Mouse (Mus musculus) B cell, adult (primary cell): Measurements from ENCODE around the gene Usp37. TPM values are rescaled to one million over a fixed set of nuclear protein-coding genes. Genes with fewer than 3 reads are reported as not detected.

ENCODE experiments used
- total RNA-seq: library from RNA; stranded (reverse); gene quantifications from 4 replicates; pipeline ENCODE4 v1.2.4, GENCODE M21; 2023; ENCODE audit not compliant: inconsistent age

The Usp37 gene
- total RNA-seq = 29.9 to 43.8 TPM (median 37.0 TPM) in 4 replicates

DNA sequence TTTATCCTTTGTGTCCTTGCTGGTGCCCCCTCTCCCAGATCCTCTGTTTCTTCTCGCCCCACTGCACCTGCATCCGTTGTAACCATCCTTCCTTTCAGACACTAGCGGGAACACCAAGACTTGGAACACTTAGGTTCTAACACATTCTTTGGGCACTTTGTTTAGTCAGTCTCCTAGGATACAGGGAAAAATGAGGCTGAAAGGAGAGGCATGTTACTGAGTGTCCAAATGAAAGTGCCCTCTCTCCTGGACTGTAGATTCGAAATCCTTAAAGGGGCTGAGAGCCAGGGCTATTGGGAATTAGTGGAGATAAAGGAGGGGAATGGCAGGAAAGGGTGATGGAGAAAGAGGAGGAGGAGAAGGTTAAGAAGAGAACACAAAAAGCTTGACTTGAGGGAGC lies at the start of gene Usp37:
Usp37 (minus strand) TSS at position 101 of the 400 bp plus-strand sequence.

DNA sequence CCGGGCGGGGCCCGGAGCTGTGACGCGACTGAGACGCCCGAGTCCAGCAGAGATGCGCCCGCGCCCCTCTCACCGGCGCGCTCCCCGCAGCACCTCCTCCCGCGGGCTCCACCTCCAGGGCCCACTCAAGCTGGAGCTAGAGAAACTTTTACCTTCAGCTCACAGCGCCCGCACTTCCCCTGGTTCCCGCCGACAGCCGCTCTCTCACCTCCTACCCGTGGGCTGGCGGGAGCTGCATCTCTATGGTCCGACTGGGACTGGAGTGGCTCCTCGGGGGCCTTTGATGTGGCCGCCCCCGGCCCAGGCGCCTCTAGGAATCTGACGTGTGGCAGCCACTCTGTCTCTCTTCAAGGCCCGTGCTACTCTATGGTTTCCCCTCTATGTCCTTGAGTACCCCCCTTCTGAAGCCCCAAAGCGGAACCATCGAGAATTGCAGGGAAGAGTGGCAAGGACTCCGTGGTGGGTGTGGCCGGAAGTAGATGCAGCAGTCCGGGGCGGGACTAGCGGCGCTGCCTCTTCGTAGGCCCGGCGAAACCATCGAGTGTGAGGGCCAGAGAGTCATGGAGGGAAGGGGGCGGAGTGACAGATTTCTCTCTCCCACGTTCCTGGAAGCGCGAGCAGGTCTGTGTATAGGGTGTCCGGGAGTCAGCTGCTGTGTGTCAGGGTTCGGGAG lies 43.8 kb upstream of the Usp37 start, which contains the start of the genes Zfp142 and Bcs1l:
Zfp142 (minus strand) TSS at position 474 of the 673 bp plus-strand sequence.
Bcs1l (plus strand) TSS at position 517 of the 673 bp plus-strand sequence.

DNA sequence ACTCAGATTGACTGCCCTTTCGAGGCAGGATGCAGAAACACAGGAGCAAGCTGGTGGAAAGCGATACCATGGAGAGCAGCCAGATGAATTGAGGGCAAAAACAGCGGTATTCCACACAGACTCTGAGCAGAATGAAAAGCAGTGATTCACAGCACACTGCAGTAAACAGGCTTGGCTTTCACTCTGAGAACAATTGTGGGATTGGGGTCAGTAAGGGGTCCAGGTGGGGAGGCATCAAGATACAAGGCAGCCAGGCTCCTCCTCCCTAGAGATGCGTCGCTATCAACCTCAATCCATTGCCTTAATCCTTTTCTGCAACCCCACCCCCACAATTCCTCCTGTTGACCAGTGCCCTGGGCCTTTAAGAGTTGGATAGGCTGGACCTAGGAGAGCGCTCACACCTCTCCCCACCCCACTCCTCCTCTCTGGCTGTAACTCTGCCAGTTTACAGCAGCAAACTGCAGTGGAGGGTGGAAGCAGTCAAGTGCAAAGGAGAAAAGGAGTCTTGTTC lies 1.6 kb downstream of the Usp37 start, which contains the start of gene Plcd4:
Plcd4 (plus strand) TSS at position 438 of the 511 bp plus-strand sequence.

DNA sequence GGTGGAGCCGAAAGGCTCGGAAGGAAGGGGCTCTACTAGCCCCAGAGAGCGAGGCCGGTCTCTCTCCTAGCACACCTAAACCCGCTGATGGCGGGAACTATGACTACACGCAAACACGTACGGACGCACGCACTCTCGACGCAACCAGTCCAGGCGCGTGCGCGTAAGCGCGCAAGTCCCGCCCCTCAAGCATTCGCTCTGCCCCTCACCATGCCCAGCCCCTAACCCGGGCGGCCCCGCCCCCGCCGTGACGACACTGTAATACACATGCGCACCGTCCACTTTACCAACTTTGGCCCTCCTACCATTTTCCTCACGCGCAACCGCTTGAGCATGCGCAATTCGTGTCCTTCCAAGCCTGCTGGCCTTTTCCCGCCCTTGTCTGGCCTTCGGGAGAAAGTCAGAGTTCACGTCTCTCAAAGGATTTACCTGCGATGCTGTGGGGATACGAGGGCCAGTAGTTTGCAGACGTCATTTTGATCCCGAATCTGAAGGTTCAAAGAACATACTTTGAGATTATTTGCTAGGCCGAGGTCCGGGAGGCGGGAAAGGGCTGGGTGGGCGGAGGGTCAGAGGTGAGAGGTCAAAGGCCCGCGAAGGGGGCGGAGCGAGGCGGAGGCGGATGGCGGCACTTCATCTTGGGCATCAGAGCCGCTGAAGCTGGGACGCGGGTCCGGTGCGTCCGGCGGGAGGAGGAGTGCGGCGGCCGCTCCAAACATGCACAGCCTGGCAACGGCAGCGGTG lies 38.2 kb downstream of the Usp37 start, which contains the start of gene Cnot9:
Cnot9 (plus strand) TSS at position 338 of the 744 bp plus-strand sequence.

DNA sequence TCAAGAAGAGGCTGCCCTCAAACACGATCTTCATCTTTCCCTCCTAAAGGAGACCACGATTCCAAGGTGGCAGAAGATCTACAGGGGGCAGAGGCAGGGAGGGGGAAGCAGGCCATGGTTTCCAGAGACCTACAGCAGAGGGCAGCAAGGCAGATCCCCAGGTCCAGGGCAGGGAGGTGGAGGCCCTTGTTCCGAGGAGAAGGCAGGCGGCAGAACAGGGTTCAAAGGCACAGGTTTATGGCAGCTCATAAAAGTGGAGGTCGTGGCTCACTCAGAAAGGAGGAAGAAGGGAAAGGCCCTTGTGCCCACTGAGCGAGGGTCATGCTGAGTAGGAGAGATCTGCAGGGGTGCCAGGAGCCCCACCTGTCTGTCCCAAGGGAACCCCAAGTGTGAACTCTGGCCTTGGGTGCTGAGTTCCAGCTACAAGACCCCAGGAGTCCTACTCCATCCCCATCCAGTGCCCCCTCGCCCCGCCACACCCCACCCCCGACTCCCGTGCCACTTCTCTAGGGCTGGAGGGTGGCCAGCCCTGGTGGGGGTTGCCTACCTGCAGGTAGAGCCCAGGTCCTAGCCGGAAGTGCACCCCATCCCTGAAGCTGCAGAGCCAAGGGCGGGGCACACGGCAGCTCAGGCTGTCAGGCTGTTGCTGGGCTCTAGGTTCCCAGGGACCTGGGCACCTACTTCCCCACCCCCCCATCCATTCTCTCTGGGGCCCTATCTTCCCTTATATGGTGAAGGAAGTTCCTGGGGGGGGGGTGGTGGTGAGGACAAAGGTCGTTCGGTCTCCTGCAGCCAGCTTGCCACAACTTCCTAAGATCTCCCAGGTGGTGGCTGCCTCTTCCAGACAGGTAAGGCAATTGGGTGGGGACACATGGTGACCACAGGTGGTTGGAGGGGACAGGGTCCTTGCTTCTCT lies 135.2 kb downstream of the Usp37 start, which contains the start of gene Vil1:
Vil1 (plus strand) TSS at position 788 of the 916 bp plus-strand sequence.

DNA sequence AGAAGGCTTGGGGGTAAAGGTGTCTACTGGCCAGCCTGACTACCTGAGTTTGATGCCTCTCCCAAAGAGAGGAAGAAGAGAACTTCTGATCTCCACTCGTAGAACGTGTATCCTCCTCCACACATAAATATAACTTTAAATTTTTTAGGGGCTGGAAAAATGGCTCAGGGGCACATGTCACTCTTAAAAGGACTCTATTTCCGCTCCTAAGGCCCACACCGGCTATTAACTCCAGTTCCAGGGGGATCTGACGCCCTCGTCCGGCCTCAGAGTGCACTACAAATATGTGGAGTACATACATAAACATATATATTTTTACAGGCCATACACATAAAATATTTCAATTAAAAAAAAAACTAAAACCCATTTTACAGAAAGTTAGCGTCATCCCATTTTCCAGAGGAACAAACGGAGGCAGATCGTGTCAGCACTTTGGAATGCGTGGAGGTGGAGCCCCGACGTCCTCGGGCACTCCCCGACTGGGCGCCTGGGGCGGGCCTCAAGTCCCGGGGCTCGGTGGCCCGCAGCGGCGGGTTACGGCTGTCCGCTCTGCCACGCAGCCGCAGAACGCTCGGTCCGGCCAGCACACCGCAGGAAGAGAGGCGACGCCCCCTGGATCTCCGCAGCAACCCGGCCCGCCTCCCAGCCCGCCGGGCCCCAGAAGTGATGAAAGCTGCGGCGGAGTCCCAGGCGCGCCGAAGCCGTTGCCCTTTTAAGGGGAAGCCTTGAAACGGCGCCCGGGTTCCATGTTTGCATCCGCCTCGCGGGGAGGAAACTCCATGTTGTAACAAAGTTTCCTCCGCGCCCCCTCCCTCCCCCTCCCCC lies 152.9 kb downstream of the Usp37 start, which contains the start of gene Ctdsp1:
Ctdsp1 (plus strand) TSS at position 586 of the 825 bp plus-strand sequence.

Other genes starting within 250 kb of the Usp37 start
- gene Tmbim1, start 238.7 kb downstream of the Usp37 start, total RNA-seq = 3.2 to 4.3 TPM (median 3.7 TPM) in 4 replicates
- gene Catip, start 182.2 kb downstream of the Usp37 start, total RNA-seq = not detected in 4 replicates
- gene Slc11a1, start 169.1 kb downstream of the Usp37 start, total RNA-seq = 4.9 to 8.1 TPM (median 5.6 TPM) in 4 replicates
- gene Ctdsp1, start 152.8 kb downstream of the Usp37 start, total RNA-seq = 105 to 110 TPM (median 108 TPM) in 4 replicates
- 0.32 to 0.54 TPM in 2 of 4 replicates, not detected in the others for gene Vil1, start 134.9 kb downstream of the Usp37 start, total RNA-seq
- gene Cnot9, start 38.2 kb downstream of the Usp37 start, total RNA-seq = 27.1 to 30.2 TPM (median 28.5 TPM) in 4 replicates
- 0.64 to 0.81 TPM in 2 of 4 replicates, not detected in the others for gene Plcd4, start 1.4 kb downstream of the Usp37 start, total RNA-seq
- 43.3 to 47.0 TPM (median 45.1 TPM) in 4 replicates for gene Zfp142, start 44.0 kb upstream of the Usp37 start, total RNA-seq
- 8.0 to 9.6 TPM (median 8.6 TPM) in 4 replicates for gene Bcs1l, start 44.0 kb upstream of the Usp37 start, total RNA-seq
- 56.0 to 65.0 TPM (median 61.9 TPM) in 4 replicates for gene Rnf25, start 57.1 kb upstream of the Usp37 start, total RNA-seq
- 0.39 to 1.3 TPM (median 1.3 TPM) in 3 of 4 replicates, not detected in the other for gene Stk36, start 57.2 kb upstream of the Usp37 start, total RNA-seq
- gene Ttll4, start 117.5 kb upstream of the Usp37 start, total RNA-seq = 43.9 to 51.5 TPM (median 45.4 TPM) in 4 replicates
- 11.3 to 15.0 TPM (median 12.6 TPM) in 4 replicates for gene Cyp27a1, start 169.3 kb upstream of the Usp37 start, total RNA-seq
- gene Prkag3, start 204.9 kb upstream of the Usp37 start, total RNA-seq = 0.29 TPM in 1 of 4 replicates, not detected in the others
- 0.48 TPM in 1 of 4 replicates, not detected in the others for gene Wnt6, start 227.6 kb upstream of the Usp37 start, total RNA-seq
- 1.8 to 4.4 TPM (median 2.2 TPM) in 4 replicates for gene Wnt10a, start 247.2 kb upstream of the Usp37 start, total RNA-seq